Mouse (Mus musculus) erythroblast, embryonic 14.5 days (primary cell): ENCODE data around the gene Pnpla2.

Source experiments
- GATA1 ChIP-seq: IDR thresholded peaks from 2 replicates; pipeline ENCODE4 v1.6.1; 2012; ENCODE audit warnings: low read length, inconsistent platforms, mixed read lengths
- TAL1 ChIP-seq: IDR thresholded peaks from 3 replicates; pipeline ENCODE4 v1.6.1; 2012; ENCODE audit warnings: low read length, inconsistent platforms, mixed read lengths

DNA sequence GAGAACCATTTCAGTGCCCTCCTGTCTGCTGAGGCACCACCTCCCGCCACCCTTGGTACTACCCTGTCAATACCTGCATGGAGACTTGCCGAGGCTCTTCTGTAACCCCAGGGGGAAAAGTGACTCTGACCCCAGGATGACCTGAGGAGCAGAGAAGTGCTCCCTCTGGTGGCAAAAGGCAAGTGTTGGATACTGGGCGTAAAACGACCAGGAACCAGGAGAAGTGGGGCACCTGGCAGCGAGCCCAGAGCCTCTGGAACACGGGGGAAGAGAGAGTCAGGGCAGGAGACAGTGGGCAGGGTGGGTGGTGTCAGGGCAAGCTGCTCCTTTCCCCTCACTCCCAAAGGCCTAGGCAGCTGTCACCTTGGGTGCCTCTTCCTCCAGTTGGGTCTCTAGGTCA, 14.4 kb upstream of the Pnpla2 start:
- TF ChIP-seq GATA1 (no peak), TAL1 (no peak)
